Mouse (Mus musculus) sigmoid colon, adult 10 weeks (tissue): ENCODE measurements around the gene Fam71f2. TPM values are rescaled to one million over a fixed set of nuclear protein-coding genes. Genes with fewer than 3 reads are reported as not detected.

ENCODE experiments used
- polyA plus RNA-seq: library from polyadenylated mRNA; stranded (reverse); fragments of 350-450 nt; fragmentation: Illumina TruSeq; extraction: RNeasy Lipid Tissue Mini Kit (QIAGEN cat#74804); gene quantifications from one replicate; pipeline ENCODE4 v1.2.3, GENCODE M21; 2014; ENCODE audit warnings: low read depth, low replicate concordance

Fam71f2 gene
- not detected for polyA plus RNA-seq

DNA sequence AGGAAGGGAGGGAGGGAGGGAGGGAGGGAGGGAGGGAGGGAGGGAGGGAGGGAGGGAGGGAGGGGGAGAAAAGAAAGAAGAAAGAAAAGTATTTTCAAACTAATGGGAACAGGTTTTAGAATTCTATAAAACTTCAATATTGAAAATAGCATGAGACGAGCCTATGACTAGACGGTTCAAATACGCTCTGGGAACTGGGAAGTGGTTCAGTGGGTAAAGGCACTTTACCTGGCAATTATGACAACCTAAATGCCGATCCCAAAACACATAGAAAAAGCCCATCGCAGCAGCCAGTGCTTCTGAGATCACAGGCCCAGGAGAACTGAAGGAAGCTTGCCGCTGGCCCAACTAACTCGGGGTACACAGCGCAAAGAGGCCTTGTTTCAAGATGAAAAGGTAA, at the start of gene Fam71f2:
TSS of gene Fam71f2 (plus strand) at position 301 of the 400 bp plus-strand sequence.

DNA sequence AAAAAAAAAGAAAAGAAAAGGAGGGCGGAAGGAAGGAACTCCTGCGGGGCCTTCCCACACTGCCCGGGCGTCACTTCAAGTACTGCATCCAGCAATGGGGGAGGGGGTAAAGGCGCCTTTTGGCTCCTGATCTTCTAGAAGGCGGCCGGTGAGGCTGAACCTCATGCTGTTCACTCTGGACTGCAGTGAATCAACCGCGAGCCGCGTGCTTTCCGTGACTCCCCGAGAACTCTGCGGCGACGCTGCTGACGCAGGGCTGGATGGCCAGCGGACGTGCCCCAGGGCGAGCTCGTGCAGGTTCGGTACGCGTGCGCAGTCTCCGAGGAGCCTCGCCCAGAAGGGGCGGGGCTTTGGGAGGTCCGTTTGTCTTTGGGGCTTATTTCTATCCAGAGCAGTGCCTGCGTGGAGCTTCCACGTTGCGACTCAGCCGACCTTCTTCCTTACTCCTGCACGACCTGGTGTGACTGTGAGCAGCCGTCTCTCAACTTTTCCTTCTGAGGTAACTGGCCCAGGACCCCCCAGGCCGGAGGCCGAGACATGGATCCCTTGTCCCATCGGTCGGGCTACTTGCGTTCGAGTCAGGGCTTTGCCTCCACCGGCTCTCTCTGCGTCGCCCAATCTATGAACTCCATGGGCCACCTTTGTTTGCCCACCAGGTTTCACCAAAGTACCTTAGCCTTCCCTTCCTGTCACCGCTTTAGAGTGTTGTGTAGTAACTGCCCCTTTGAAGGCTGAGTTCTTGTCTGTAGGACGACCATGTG, 6.9 kb upstream of the Fam71f2 start, which contains the start of gene Hilpda:
TSS of gene Hilpda (plus strand) at position 177 of the 761 bp plus-strand sequence.

DNA sequence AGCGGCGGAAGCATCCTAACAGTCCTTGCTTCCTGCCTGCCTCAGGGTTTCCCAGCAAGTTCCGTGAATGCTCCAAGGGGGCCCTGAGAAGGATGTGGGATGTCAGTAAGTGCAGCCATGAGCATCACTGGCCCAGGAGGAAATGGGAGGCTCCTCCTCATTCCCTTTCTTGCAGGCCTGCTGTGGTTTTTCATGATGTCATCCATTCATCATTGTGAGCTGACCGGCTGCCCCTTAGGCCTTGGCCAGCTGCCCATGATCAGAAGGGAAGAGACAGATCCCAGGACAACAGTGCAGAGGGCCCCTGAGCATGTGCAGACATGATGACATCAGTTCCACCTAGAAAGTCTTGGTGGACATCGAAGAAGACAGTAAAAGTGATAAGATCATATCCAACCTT, 39.5 kb downstream of the Fam71f2 start, which contains the start of gene Fam71f1:
TSS of gene Fam71f1 (plus strand) at position 262 of the 400 bp plus-strand sequence.

Other genes starting within 250 kb of the Fam71f2 start
- gene Lep, start 219.4 kb upstream of the Fam71f2 start, polyA plus RNA-seq = 0.69 TPM
- gene Rbm28, start 114.6 kb upstream of the Fam71f2 start, polyA plus RNA-seq = 44.7 TPM
- gene Prrt4, start 100.0 kb upstream of the Fam71f2 start, polyA plus RNA-seq = not detected
- 3.3 TPM for gene Impdh1, start 63.2 kb upstream of the Fam71f2 start, polyA plus RNA-seq
- 8.4 TPM for gene Hilpda, start 7.1 kb upstream of the Fam71f2 start, polyA plus RNA-seq
- not detected for gene Fam71f1, start 39.5 kb downstream of the Fam71f2 start, polyA plus RNA-seq
- 355 TPM for gene Calu, start 68.5 kb downstream of the Fam71f2 start, polyA plus RNA-seq
- gene Opn1sw, start 108.9 kb downstream of the Fam71f2 start, polyA plus RNA-seq = not detected
- gene Ccdc136, start 116.7 kb downstream of the Fam71f2 start, polyA plus RNA-seq = 1.5 TPM
- gene Flnc, start 153.7 kb downstream of the Fam71f2 start, polyA plus RNA-seq = 0.19 TPM
- 21.9 TPM for gene Atp6v1f, start 188.1 kb downstream of the Fam71f2 start, polyA plus RNA-seq
- not detected for gene Atp6v1fnb, start 191.8 kb downstream of the Fam71f2 start, polyA plus RNA-seq
- gene Kcp, start 228.4 kb downstream of the Fam71f2 start, polyA plus RNA-seq = not detected
- gene Irf5, start 247.0 kb downstream of the Fam71f2 start, polyA plus RNA-seq = 2.1 TPM